Mouse (Mus musculus): Measurements from ENCODE around the gene Fyn.

- TF ChIP-seq CTCF (IDR thresholded peaks at IDR 0.05; ENCODE audit: borderline replicate concordance, control insufficient read depth, extremely low read depth, insufficient read depth, low read length, poor library complexity) (no peak), POLR2A (IDR thresholded peaks at IDR 0.05; ENCODE audit: control insufficient read depth, extremely low read depth, insufficient read depth, low read length, poor library complexity) (no peak)
Observed at GRCm38 (mm10) chr10:39457281-39457680, 88.6 kb downstream of the Fyn start.
